Mouse (Mus musculus) liver, embryonic 14.5 days (tissue): ENCODE measurements around the gene Ebf1.

Source experiments
- CTCF ChIP-seq: IDR thresholded peaks from 2 replicates; pipeline ENCODE4 v1.5.1; 2016; ENCODE audit warnings: antibody characterized with exemption, low read depth, control low read depth
- EP300 ChIP-seq: IDR thresholded peaks from 2 replicates; pipeline ENCODE4 v1.6.1; 2016; ENCODE audit warnings: antibody characterized with exemption, low read depth

DNA sequence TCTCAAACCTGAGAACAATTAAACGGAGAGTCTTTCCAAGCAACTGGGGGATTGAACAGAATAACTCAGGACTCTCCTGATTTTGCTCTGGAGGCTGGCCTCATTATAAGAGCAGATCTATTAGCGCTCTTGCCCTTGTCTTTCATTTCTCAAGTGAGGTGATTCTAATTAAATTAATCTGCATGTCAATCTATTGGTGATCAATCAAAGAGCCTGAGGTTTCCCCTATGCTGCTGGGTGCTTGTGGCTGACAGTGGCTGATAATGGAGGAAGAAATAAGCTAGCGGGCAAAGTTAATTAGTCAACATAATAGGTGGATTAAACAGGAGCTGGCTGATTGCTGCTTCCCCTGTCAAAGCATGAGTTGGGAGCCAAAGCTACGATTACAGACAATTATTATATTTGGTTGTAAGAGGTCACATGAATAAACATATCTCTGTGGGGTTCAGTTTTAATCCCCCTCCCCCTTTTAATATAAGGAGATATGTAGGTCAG, 265.4 kb downstream of the Ebf1 start:
- no peak for TF ChIP-seq EP300
- TF ChIP-seq CTCF = no peak
